Mouse (Mus musculus) ovary, postnatal 14 days (tissue): ENCODE data around the gene Hdc.

ENCODE experiments used
- DNase-seq: peaks from one replicate; pipeline ENCODE4 v3.0.0; 2022; ENCODE audit warnings: low spot score

Hdc gene

DNA sequence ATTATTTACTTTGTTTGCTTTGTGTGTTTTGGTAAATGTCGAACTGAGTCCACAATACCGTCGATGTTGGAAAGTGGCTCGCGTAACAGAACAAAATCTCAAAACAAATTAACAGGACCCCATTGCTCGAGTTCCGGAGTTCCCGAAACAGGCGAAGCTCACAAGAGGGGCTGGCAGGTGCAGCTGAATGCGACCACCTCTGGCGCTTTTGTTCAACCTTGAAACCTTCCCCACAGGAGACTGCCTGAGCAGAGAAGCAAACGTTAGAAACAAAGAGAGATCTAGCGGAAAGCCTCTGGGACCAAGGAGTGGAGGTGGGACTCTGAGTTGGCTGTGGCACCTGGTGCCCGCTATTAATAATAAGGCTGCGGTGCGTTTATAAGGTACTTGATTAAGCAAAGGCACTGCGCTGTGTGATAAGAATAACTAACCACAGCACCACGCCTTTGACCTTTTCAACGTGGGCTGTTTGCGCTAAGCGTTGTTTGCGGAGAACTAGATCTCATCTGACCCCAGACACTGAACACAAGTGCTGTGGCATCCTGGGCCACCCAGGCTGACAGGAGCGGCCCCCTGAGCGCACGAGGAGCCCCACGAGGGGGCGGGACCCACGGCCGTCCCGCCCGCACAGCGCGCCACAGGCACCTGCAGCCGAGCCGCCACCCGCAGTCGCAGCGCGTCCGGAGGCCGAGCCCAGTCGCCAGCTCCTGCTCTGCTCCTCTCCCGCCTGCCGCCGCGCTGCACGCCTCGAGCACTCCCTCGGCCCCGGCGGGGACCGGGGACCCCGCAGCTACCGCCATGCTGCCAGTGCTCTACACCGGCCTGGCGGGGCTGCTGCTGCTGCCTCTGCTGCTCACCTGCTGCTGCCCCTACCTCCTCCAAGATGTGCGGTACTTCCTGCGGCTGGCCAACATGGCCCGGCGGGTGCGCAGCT, 66.5 kb downstream of the Hdc start, which contains the start of gene Slc27a2:
TSS of gene Slc27a2 (plus strand) at position 51 of the 934 bp plus-strand sequence.
- DNase-seq = no peak

DNA sequence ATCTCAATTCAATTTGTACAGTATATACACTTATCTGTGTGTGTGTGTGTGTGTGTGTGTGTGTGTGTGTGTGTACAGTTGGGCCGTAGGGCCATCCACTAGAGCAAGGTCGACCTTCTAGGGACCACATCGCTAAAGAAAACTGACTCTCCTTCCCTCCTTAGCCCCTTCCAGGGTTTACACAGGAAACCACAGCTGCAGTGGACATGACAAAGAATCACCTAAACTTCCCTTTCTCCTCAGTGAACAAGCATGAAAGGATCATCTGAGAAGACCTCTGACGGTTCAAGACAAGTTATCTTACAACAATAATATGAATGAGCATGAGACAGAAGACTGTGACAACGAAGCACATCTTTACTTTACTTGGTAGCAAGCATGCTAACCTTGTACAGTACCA, 67.2 kb downstream of the Hdc start:
- no peak for DNase-seq

DNA sequence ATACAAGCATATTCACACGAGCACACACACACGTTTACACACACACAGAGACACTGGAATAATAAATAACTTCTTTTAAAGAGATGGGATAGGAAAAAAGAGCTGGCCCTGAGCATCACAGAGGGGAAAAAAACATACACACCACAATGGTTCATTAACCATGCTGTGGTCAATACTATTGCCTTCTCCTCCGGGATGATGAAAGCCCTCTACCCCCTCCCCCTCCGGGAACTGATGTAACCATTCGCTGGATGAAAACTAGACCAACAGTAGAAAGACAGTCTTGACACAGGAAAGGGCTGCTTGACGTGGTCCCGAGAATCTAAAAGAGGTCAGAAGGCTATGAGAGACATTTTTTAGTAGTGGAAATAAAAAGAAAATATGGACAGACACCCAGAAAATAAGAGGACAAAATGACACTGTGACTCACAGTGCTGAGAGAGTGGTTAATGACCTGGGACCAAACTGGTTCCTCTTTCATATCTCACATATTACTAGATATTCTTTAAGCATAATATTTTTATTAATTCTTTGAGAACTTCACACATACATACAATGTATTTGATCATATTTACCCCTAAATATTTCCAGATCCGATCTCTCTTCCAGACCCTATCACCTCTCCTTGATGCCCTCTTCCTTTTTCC, 67.7 kb downstream of the Hdc start:
- no peak for DNase-seq

- DNase-seq = no peak
Measured at GRCm38 (mm10) chr2:126549681-126550080, 69.4 kb downstream of the Hdc start.

DNA sequence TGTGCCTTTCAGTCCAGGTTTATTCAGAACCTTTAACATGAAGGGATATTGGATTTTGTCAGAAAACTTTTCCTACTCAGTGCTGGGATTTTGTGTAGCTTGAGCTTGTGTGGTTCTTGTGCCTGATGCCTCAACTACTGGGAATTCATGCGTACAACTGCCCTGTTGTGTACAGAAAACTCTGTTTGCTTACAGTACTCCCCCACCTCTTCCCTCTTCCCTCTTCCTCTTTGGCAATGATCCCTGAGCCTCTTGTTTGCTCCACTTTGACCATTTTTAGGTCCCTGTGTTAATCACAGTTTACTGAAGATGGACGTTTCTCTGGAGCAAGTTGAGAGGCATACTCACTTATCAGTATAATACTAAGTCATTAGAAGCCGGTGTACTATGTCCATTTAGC, 72.7 kb downstream of the Hdc start:
- no peak for DNase-seq

DNA sequence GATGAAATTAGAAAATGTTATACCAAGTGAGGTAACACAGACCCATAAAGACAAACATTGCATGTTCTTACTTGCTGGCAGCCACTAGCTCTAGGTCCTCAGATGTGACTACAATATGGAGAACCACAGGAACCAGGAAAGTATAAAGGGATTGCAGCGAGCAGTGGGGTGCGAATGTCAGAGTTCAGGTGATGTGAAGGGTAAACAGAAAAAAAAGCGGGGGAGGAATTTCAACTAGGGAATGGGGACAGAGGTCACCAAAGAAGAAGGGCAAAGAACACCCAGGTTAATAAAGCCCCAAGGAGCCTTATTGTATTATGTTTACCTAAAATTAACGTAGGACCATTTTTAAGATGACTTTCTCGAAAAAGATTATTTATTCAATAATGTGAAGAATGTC, 73.8 kb downstream of the Hdc start:
- no peak for DNase-seq
